Mouse (Mus musculus): ENCODE data around the gene Akr7a5.
A peak's percentile ranks its signal among the peaks of the same experiment; 100 is the strongest.

Gene Akr7a5

GRCm38 (mm10) chr4:139298671-139299366 lies 11.7 kb upstream of the Akr7a5 start:
- DNase-seq (ENCODE audit: low read depth, low spot score), result no peak

GRCm38 (mm10) chr4:139301780-139302179 lies 8.8 kb upstream of the Akr7a5 start:
- no peak for DNase-seq (ENCODE audit: low read depth, low spot score)

GRCm38 (mm10) chr4:139302241-139302640 lies 8.3 kb upstream of the Akr7a5 start:
- no peak for DNase-seq (ENCODE audit: low read depth, low spot score)

- no peak for DNase-seq (ENCODE audit: low read depth, low spot score)
Observed at GRCm38 (mm10) chr4:139305521-139305920, 5.0 kb upstream of the Akr7a5 start.

GRCm38 (mm10) chr4:139307916-139308315 lies 2.6 kb upstream of the Akr7a5 start:
- DNase-seq (ENCODE audit: low read depth, low spot score), result no peak

GRCm38 (mm10) chr4:139309651-139310050 lies 893 bp upstream of the Akr7a5 start:
- DNase-seq (ENCODE audit: low read depth, low spot score), result no peak

- no peak for DNase-seq (ENCODE audit: low read depth, low spot score)
Observed at GRCm38 (mm10) chr4:139310899-139311701, 556 bp downstream of the Akr7a5 start.

- DNase-seq (ENCODE audit: low read depth, low spot score), result no peak
Observed at GRCm38 (mm10) chr4:139311707-139312106, 1.2 kb downstream of the Akr7a5 start.

- DNase-seq (ENCODE audit: low read depth, low spot score), result no peak
Observed at GRCm38 (mm10) chr4:139312632-139313031, 2.1 kb downstream of the Akr7a5 start.

GRCm38 (mm10) chr4:139318449-139318848 lies 7.9 kb downstream of the Akr7a5 start:
- no peak for DNase-seq (ENCODE audit: low read depth, low spot score)

GRCm38 (mm10) chr4:139319740-139320139 lies 9.2 kb downstream of the Akr7a5 start:
- DNase-seq (ENCODE audit: low read depth, low spot score), result no peak

- peak; percentile 57 for DNase-seq (ENCODE audit: low read depth, low spot score)
Observed at GRCm38 (mm10) chr4:139330605-139331004, 20.1 kb downstream of the Akr7a5 start.

GRCm38 (mm10) chr4:139334631-139335295 lies 24.2 kb downstream of the Akr7a5 start:
- DNase-seq (ENCODE audit: low read depth, low spot score), result no peak

GRCm38 (mm10) chr4:139335507-139335906 lies 25.0 kb downstream of the Akr7a5 start:
- no peak for DNase-seq (ENCODE audit: low read depth, low spot score)

- peak; percentile 81 for DNase-seq (ENCODE audit: low read depth, low spot score)
Observed at GRCm38 (mm10) chr4:139336822-139337483, 26.4 kb downstream of the Akr7a5 start.

GRCm38 (mm10) chr4:139338145-139338544 lies 27.6 kb downstream of the Akr7a5 start:
- DNase-seq (ENCODE audit: low read depth, low spot score), result no peak

- no peak for DNase-seq (ENCODE audit: low read depth, low spot score)
Observed at GRCm38 (mm10) chr4:139340835-139341234, 30.3 kb downstream of the Akr7a5 start.

- DNase-seq (ENCODE audit: low read depth, low spot score), result no peak
Observed at GRCm38 (mm10) chr4:139341556-139342233, 31.2 kb downstream of the Akr7a5 start.

- no peak for DNase-seq (ENCODE audit: low read depth, low spot score)
Observed at GRCm38 (mm10) chr4:139343718-139344117, 33.2 kb downstream of the Akr7a5 start.

GRCm38 (mm10) chr4:139345416-139346019 lies 35.0 kb downstream of the Akr7a5 start:
- DNase-seq (ENCODE audit: low read depth, low spot score), result no peak

All from skeletal muscle tissue, adult 2 months (tissue).